Mouse (Mus musculus) adrenal gland, postnatal 25 days (tissue): ENCODE data around the gene Fam205a3. TPM values are rescaled to one million over a fixed set of nuclear protein-coding genes. Genes with fewer than 3 reads are reported as not detected.
"Not testable (repeated sequence)": the region's sequence is repeated elsewhere in the genome, so short reads cannot be mapped to it uniquely, and the experiment has no call there.

Experiments used
- DNase-seq: peaks from one replicate; pipeline ENCODE4 v3.0.0; 2021; ENCODE audit warnings: mixed read lengths
- long read RNA-seq: library from polyadenylated mRNA; stranded (forward); transcript quantifications from one replicate; pipeline ENCODE4 v2.0.0, GENCODE M21; 2021
- total RNA-seq: library from RNA; stranded (reverse); gene quantifications from 2 replicates; pipeline ENCODE4 v1.2.3, GENCODE M21; 2021

The Fam205a3 gene
- not detected in 2 replicates for total RNA-seq
- long read RNA-seq = 0 reads

- not testable (repeated sequence) for DNase-seq
Observed at GRCm38 (mm10) chr4:42318034-42318433, at the start of gene Fam205a3. Gene Fam205a3 (plus strand): TSS chr4:42318334.

- DNase-seq = not testable (repeated sequence)
Observed at GRCm38 (mm10) chr4:42293967-42294366, 24.2 kb upstream of the Fam205a3 start, which contains the start of gene Gm21953. Gene Gm21953 (plus strand): TSS chr4:42294267.

Other genes with a start within 250 kb of the Fam205a3 start
- gene Gm3893, start 227.1 kb upstream of the Fam205a3 start, total RNA-seq = not detected in 2 replicates
- 2.2 and 3.6 TPM in 2 replicates for gene Gm13304, start 203.5 kb upstream of the Fam205a3 start, total RNA-seq
- 16.7 TPM in 1 of 2 replicates, not detected in the other for gene Gm13306, start 164.9 kb upstream of the Fam205a3 start, total RNA-seq
- not detected in 2 replicates for gene Gm13305, start 149.7 kb upstream of the Fam205a3 start, total RNA-seq
- gene Gm10600, start 77.7 kb upstream of the Fam205a3 start, total RNA-seq = 1.1 and 1.8 TPM in 2 replicates
- not detected in 2 replicates for gene Ccl21b, start 62.6 kb upstream of the Fam205a3 start, total RNA-seq
- not detected in 2 replicates for gene Gm21953, start 24.1 kb upstream of the Fam205a3 start, total RNA-seq
- not detected in 2 replicates for gene Gm21586, start 121.0 kb downstream of the Fam205a3 start, total RNA-seq
- gene Gm2163, start 148.4 kb downstream of the Fam205a3 start, total RNA-seq = 0.70 TPM in 1 of 2 replicates, not detected in the other
- not detected in 2 replicates for gene Fam205a2, start 209.8 kb downstream of the Fam205a3 start, total RNA-seq